Mouse (Mus musculus): ENCODE measurements around the gene Lrrc43. TPM values are rescaled to one million over a fixed set of nuclear protein-coding genes. Genes with fewer than 3 reads are reported as not detected.
"Not testable (repeated sequence)": the region's sequence is repeated elsewhere in the genome, so short reads cannot be mapped to it uniquely, and the experiment has no call there.

Gene Lrrc43
- total RNA-seq (2014; fragmentation: Nextera tagmentation) (not detected in 2 replicates), total RNA-seq (2017) (not detected in 2 replicates)

DNA sequence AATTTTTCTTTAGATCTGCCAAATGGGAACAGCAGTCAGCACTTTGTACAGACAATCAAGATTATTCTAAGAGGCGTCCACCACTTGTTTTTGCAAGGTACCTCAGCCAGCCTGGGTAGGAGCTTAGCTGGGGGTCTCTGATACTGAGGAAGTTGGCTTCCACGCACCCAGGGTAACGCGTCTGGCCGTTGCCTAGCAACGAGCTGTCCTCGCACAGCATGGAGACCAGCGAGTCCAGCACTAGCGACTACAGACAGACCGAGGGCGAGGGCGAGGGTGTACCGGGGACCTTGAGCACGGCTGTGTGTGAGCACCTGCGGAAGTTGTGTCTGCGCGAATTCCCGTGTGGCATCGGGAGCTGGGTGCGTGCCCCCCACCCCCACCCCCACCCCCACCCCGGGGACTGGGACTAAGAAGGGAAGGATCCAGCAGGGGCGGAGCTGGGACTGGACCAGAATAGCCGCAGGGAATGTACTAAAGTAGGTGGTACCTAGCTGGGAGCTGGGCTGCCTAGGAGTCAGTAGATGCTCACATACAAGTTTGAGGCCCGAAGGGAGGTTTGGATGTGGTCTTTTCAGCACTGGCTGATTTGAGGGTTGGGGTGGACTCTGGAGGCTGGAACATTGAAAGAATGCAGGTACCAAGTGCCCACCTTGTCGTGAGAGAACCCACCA is at the start of gene Lrrc43, which contains the start of gene Il31:
Gene Lrrc43, plus strand, starts transcription at position 194 of the 674 bp plus-strand sequence.
Gene Il31, minus strand, starts transcription at position 378 of the 674 bp plus-strand sequence.
- ATAC-seq (replicated peaks; ENCODE audit: poor library complexity, severe bottlenecking), result peak; percentile 51

- ATAC-seq (replicated peaks; ENCODE audit: poor library complexity, severe bottlenecking), result no peak
Observed at GRCm38 (mm10) chr5:123439312-123439711, 49.8 kb upstream of the Lrrc43 start.

DNA sequence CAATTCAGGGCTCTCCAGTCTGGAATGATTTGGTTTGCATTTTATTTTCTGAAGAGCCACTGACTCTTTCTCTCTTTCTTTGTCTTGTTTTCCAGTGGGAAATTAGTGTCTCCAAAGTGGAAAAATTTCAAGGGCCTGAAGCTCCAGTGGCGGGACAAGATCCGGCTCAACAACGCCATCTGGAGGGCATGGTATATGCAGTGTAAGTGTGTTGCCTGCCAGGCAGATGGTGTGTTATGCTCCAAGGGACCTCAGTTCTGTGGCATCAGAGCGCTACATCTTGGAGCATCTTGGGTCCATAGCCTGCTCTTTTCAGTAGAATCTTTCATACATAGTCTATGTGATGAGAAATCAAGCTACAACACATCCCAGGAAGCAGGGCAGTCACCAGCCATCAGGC is 49.2 kb upstream of the Lrrc43 start:
- ATAC-seq (replicated peaks; ENCODE audit: poor library complexity, severe bottlenecking), result no peak

DNA sequence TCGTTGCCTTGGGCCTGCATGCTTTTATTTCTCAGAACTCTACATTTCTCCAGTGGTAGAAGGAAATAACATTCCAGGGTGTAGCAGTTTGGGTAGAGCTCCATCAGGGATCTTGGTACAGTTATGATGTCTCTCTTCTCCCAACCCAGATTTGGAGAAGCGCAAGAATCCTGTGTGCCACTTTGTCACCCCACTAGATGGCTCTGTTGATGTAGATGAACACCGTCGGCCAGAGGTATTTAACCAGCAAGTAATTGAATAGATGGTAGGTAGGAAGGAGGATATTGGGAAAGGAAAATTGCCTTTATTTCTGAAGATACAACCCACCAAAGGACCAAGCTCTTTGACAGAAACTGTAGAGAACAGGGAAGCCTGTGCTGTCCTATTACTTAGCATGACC is 48.4 kb upstream of the Lrrc43 start:
- no peak for ATAC-seq (replicated peaks; ENCODE audit: poor library complexity, severe bottlenecking)

- no peak for ATAC-seq (replicated peaks; ENCODE audit: poor library complexity, severe bottlenecking)
Observed at GRCm38 (mm10) chr5:123442283-123442682, 46.8 kb upstream of the Lrrc43 start.

DNA sequence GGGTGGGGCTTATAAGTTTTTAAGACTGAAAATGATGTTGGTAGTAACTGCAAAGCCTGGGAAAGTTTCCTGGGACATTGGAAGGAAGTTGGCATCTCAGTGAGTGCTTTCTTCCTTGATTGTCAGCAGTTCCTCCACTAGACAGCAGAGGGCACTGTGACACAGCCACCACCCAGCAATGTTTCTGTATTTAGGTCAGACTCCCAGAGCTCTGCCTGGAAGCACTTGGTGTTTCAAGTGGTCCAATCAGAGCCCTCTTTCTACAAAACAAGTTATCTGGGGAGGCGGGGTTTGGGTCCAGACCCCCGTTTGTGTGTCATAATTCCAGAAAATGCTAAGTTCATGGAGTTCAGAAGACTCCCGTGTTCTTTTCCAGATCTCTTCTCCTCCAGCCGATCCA is 45.0 kb upstream of the Lrrc43 start:
- ATAC-seq (replicated peaks; ENCODE audit: poor library complexity, severe bottlenecking), result peak; percentile 65

- no peak for ATAC-seq (replicated peaks; ENCODE audit: poor library complexity, severe bottlenecking)
Observed at GRCm38 (mm10) chr5:123444849-123445334, 44.2 kb upstream of the Lrrc43 start.

GRCm38 (mm10) chr5:123451886-123452285 is 37.2 kb upstream of the Lrrc43 start:
- no peak for ATAC-seq (replicated peaks; ENCODE audit: poor library complexity, severe bottlenecking)

- no peak for ATAC-seq (replicated peaks; ENCODE audit: poor library complexity, severe bottlenecking)
Observed at GRCm38 (mm10) chr5:123461420-123461819, 27.7 kb upstream of the Lrrc43 start.

- no peak for ATAC-seq (replicated peaks; ENCODE audit: poor library complexity, severe bottlenecking)
Observed at GRCm38 (mm10) chr5:123464638-123465037, 24.5 kb upstream of the Lrrc43 start.

DNA sequence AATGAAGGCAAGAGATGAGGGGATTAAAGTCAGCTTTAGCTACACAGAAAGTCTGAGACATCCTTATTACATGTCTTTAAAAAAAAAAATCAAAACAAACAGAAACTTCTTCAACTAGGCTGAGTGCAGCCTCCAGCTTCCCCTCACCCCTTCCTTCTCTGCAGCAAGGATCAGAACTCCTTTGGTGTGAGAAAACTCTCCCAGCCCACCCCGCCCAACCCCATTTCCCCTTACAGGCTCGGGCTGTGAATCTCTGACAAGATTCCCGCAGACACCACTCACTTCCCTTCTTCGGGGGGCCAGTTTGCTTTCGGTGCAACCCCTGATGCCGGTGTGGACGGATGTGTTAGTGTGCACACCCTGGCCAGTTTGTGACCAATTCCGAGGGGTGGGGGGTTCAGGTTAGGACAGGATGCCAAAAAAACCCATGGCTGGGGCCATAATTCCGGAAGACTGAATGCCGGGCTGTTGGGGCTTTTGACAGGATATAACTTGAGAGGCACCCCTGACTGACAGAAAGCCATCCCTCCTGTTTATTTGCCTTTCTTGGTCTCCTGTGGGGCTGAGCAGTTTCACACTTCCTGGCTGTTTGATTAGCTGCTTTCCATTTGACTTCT is 18.2 kb upstream of the Lrrc43 start:
- ATAC-seq (replicated peaks; ENCODE audit: poor library complexity, severe bottlenecking), result peak; percentile 95

DNA sequence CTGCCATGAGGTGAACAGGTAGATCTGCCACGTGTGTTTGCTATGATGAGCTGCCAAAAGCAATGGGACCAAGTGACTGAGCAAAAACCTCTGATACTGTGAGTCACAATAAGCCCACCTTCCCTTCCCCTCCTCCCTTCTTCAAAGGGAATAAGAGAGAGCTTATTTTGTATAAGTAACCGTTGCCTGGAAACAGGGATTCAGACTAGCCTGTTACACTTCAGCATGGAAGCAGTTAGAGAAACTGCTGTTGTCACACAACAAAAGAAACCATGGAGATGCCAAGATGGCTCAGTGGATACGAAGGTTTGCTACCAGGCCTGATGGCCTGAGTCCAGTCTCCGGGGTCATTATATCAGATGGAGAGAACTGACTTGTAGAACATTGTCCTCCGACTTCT is 15.3 kb upstream of the Lrrc43 start:
- no peak for ATAC-seq (replicated peaks; ENCODE audit: poor library complexity, severe bottlenecking)

GRCm38 (mm10) chr5:123487659-123488395 is 1.3 kb upstream of the Lrrc43 start:
- peak; percentile 61 for ATAC-seq (replicated peaks; ENCODE audit: poor library complexity, severe bottlenecking)

GRCm38 (mm10) chr5:123489935-123490334 is 830 bp downstream of the Lrrc43 start:
- no peak for ATAC-seq (replicated peaks; ENCODE audit: poor library complexity, severe bottlenecking)

DNA sequence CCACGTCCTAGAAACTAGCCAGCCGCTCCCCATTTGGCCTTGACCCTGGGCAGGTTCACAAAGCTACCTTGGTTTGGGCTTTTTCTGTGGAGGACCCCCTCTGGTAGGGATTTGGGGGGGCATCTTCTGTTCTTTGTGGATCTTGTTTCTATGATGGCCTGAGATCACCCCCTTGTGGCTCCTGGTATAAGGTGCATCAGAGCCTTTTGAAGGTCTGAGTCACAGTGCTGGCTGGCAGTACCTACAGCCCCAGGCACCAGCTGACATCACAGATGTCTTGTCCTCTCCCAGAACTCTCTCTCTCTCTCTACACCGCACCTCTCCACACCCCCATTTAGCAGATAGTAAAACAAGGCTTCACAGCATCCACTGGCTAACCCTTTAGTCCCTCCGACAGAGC is 10.6 kb downstream of the Lrrc43 start:
- peak; percentile 37 for ATAC-seq (replicated peaks; ENCODE audit: poor library complexity, severe bottlenecking)

GRCm38 (mm10) chr5:123501973-123502372 is 12.9 kb downstream of the Lrrc43 start:
- no peak for ATAC-seq (replicated peaks; ENCODE audit: poor library complexity, severe bottlenecking)

DNA sequence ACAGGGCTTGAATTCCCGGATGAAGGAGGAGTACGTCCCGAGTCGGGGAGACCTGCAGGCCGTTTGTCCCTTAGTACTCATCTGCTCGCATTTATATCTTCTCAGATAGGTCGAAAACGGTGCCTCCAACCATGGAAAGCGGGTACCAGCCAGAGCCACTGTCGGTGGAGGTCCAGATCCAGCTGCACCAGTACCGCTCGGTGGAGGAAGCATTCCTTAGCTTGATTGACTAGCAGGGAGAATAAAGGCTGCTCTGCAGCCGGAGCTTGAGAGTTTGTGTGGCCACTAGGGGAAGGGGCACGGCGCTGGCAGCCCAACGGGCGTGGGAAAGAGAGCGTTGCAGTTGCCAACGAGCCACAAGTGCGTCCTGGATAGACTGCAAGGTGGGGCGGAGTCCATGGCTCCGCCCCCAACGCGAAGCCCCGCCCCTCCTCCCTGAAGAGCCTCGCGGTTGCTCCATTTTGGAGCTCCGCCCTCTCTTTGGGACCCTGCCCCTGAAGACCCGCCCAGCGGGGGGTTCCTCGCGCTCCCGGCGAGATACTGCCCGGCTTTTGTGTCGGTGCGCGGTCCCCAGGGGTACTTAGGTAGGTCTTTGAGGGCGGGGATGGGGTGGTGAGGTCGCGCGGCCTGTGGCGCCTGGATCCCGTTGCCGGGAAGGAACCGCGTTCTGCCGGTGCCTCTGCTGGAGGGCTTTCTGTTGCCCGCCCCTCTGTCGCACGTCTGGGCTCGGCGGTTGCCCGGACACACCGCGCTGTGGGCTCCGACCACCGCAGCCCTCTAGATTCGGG is 19.0 kb downstream of the Lrrc43 start:
- ATAC-seq (replicated peaks; ENCODE audit: poor library complexity, severe bottlenecking), result peak; percentile 91

- no peak for ATAC-seq (replicated peaks; ENCODE audit: poor library complexity, severe bottlenecking)
Observed at GRCm38 (mm10) chr5:123508921-123509320, 19.8 kb downstream of the Lrrc43 start.

GRCm38 (mm10) chr5:123510160-123510559 is 21.1 kb downstream of the Lrrc43 start, which contains the start of gene B3gnt4:
Gene B3gnt4, plus strand, starts transcription at chr5:123510460.
- ATAC-seq (replicated peaks; ENCODE audit: poor library complexity, severe bottlenecking), result no peak

DNA sequence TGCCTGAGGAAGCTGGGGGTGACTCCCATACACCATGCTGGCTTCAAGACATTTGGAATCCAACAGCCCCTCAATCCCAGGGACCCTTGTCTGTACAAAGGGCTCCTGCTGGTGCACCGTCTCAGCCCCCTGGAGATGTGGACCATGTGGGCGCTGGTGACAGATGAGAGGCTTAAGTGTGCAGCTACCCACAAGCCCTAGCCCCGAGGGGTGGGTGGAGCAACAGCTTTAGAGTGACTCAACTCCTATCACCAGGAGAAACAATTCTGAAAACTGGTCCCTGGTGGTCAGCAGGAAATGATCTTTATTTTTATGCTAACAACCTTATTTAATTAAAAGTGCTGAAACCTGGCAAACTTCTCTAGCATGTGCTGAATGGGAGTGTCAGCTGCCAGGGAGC is 22.3 kb downstream of the Lrrc43 start:
- ATAC-seq (replicated peaks; ENCODE audit: poor library complexity, severe bottlenecking), result not testable (repeated sequence)

All from granulocyte monocyte progenitor cell, adult 5-6 weeks (primary cell).